28 mouse cellular contexts compared by ENCODE assay signal in genomic region chr19:28771836-28772235, GRCm38 (mm10).
DNase-seq lines count a peak whose midpoint lies in the region; ATAC-seq and TF ChIP-seq lines count a peak whose summit lies in the region.
"Had no signal": no experiment of that assay in that cellular context is flagged by ENCODE, and none has a peak within 500 bp of the region (broad histone marks: within the 10 kb centered on the region; RNA-seq: fewer than 3 reads in every experiment).

No protein-coding gene starts in this region.

- no peaks in the 10 kb centered on the region for H3K27me3 ChIP-seq in hindbrain, embryonic 11.5 days (ENCODE audit: control insufficient read depth, insufficient read depth, low read length)
- H3K27me3 ChIP-seq in hindbrain, embryonic 16.5 days (replicated peaks; ENCODE audit: control insufficient read depth, insufficient read depth, low read length) = no peaks in the 10 kb centered on the region
- no peaks in the 10 kb centered on the region for H3K27me3 ChIP-seq in CH12.LX (replicated peaks)
- H3K27me3 ChIP-seq: embryonic facial prominence, embryonic 12.5 days; embryonic facial prominence, embryonic 15.5 days; hindbrain, embryonic 13.5 days had no signal

- 34% methylated on average over 7 of the region's 7 CpGs for WGBS in hindbrain, embryonic 11.5 days
- 33% methylated on average over 7 of the region's 7 CpGs for whole genome bisulfite sequencing in hindbrain, embryonic 16.5 days

- no peak overlapping the region for H3K4me3 ChIP-seq in hindbrain, embryonic 11.5 days (ENCODE audit: low read depth, low read length)
- no peak overlapping the region for H3K4me3 ChIP-seq in hindbrain, embryonic 16.5 days (ENCODE audit: low read length)
- no peak overlapping the region for H3K4me3 ChIP-seq in CH12.LX (replicated peaks in 1 of 3; ENCODE audit: low read depth in 2 of 3, low read length in 2 of 3, poor library complexity in 1 of 3)
- H3K4me3 ChIP-seq: embryonic facial prominence, embryonic 12.5 days; embryonic facial prominence, embryonic 15.5 days; gastrocnemius, adult 2 months; hindbrain, embryonic 13.5 days had no signal

- H3K9me3 ChIP-seq in hindbrain, embryonic 11.5 days (ENCODE audit: control insufficient read depth, low read length) = no peaks in the 10 kb centered on the region
- H3K9me3 ChIP-seq in hindbrain, embryonic 16.5 days (ENCODE audit: control insufficient read depth, low read length) = no peaks in the 10 kb centered on the region
- H3K9me3 ChIP-seq in CH12.LX (replicated peaks; ENCODE audit: low read length) = no peaks in the 10 kb centered on the region
- H3K9me3 ChIP-seq: embryonic facial prominence, embryonic 12.5 days; embryonic facial prominence, embryonic 15.5 days; G1E; hindbrain, embryonic 13.5 days had no signal

- H3K79me2 ChIP-seq in CH12.LX (replicated peaks; ENCODE audit: control insufficient read depth, extremely low read depth, insufficient read depth, poor library complexity, severe bottlenecking) = no peaks in the 10 kb centered on the region

- dilution Hi-C loops in CH12.LX (cut with MboI; ENCODE audit: extremely low pct_ligation_motif_present, extremely low pct_unique_long_range_greater_than_20kb, low sequenced_read_pairs) = no loop called here

- TF ChIP-seq RAD21 in CH12.LX (IDR thresholded peaks at IDR 0.05; ENCODE audit: low read depth, low read length) = no peak

- no peak overlapping the region for H3K4me2 ChIP-seq in hindbrain, embryonic 11.5 days (replicated peaks; ENCODE audit: low read depth, low read length)
- no peak overlapping the region for H3K4me2 ChIP-seq in hindbrain, embryonic 16.5 days (ENCODE audit: low read length)
- H3K4me2 ChIP-seq in CH12.LX (ENCODE audit: insufficient read depth, low read depth, poor library complexity, severe bottlenecking) = peak overlapping the region; percentile 8; the same call in 1 of the 2 replicates
- H3K4me2 ChIP-seq: embryonic facial prominence, embryonic 12.5 days; embryonic facial prominence, embryonic 15.5 days; heart, embryonic 11.5 days; hindbrain, embryonic 13.5 days had no signal

- no peak for TF ChIP-seq EP300 in CH12.LX (IDR thresholded peaks at IDR 0.05; ENCODE audit: low read length)

- no peak overlapping the region for H3K9ac ChIP-seq in hindbrain, embryonic 11.5 days (ENCODE audit: low read depth, low read length)
- no peak overlapping the region for H3K9ac ChIP-seq in hindbrain, embryonic 16.5 days (ENCODE audit: low read depth, low read length)
- no peak overlapping the region for H3K9ac ChIP-seq in CH12.LX (ENCODE audit: insufficient read depth, low read depth)
- H3K9ac ChIP-seq: embryonic facial prominence, embryonic 12.5 days; embryonic facial prominence, embryonic 15.5 days; forebrain, postnatal 0 days; hindbrain, embryonic 13.5 days had no signal

- no peaks in the 10 kb centered on the region for H3K36me3 ChIP-seq in hindbrain, embryonic 11.5 days (ENCODE audit: control insufficient read depth, insufficient read depth, low read length)
- no peaks in the 10 kb centered on the region for H3K36me3 ChIP-seq in hindbrain, embryonic 16.5 days (ENCODE audit: control insufficient read depth, insufficient read depth, low read length)
- no peaks in the 10 kb centered on the region for H3K36me3 ChIP-seq in CH12.LX (replicated peaks in 1 of 2; ENCODE audit: control insufficient read depth in 1 of 2, insufficient read depth in 1 of 2, low read length in 1 of 2)
- H3K36me3 ChIP-seq: embryonic facial prominence, embryonic 12.5 days; embryonic facial prominence, embryonic 15.5 days; G1E; hindbrain, embryonic 13.5 days had no signal

- no peak overlapping the region for H3K27ac ChIP-seq in hindbrain, embryonic 11.5 days (ENCODE audit: low read depth, low read length)
- H3K27ac ChIP-seq in hindbrain, embryonic 16.5 days (ENCODE audit: low read depth, low read length) = no peak overlapping the region
- no peak overlapping the region for H3K27ac ChIP-seq in CH12.LX (ENCODE audit: insufficient read depth, low read depth)
- H3K27ac ChIP-seq: embryonic facial prominence, embryonic 12.5 days; embryonic facial prominence, embryonic 15.5 days; gastrocnemius, adult 2 months; hindbrain, embryonic 13.5 days; hindbrain, postnatal 0 days had no signal

- intact Hi-C loops in left cerebral cortex, postnatal 10 days (cut with DNase I) = loop anchor here (10.0 kb wide), 2 partner anchors 483 to 733 kb away; partner anchors contain the start of gene Jak2

- no peak for TF ChIP-seq POLR2A in CH12.LX (IDR thresholded peaks at IDR 0.05; ENCODE audit: low read depth, low read length)
- TF ChIP-seq POLR2A in brain, embryonic 14.5 days (IDR thresholded peaks at IDR 0.05; ENCODE audit: borderline replicate concordance, extremely low read depth, insufficient read depth, insufficient read length, poor library complexity, severe bottlenecking) = no peak

- peak; percentile 10 for DNase-seq in hindbrain, embryonic 11.5 days (ENCODE audit: low spot score)
- DNase-seq in CH12.LX (ENCODE audit: extremely low read depth) (no peak), ES-CJ7 (ENCODE audit: low read depth, low spot score) (peak; percentile 51)
- DNase-seq in brain, embryonic 14.5 days (ENCODE audit: low read depth) = peak; percentile 22
- DNase-seq in left cerebral cortex, postnatal 10 days (ENCODE audit: extremely low spot score in 1 of 2, low spot score in 2 of 2) = no peak
- no peak for DNase-seq in B cell, adult 2 months
- DNase-seq: adrenal gland, adult 8-10 months; adrenal gland, postnatal 25 days; cerebellum, adult 18-20 months; cerebellum, adult 9-10 months; cerebellum, postnatal 14 days; forebrain, postnatal 0 days; gastrocnemius, adult 2 months; gastrocnemius, postnatal 14 days; heart, adult 11 months; kidney, adult 18-20 months had no signal

- in situ Hi-C loops in CH12.LX (cut with MboI; ENCODE audit: low pct_ligation_motif_present, low pct_unique_long_range_greater_than_20kb, low sequenced_read_pairs) = no loop called here

- ATAC-seq in hindbrain, embryonic 11.5 days (ENCODE audit: low FRiP score) = no peak
- ATAC-seq in hindbrain, embryonic 16.5 days = no peak
- ATAC-seq: activated CD4-positive, CD25-positive, alpha-beta regulatory T cell, adult 4 months; forebrain, embryonic 14.5 days; hindbrain, postnatal 0 days; inflammation-experienced regulatory T-cells, adult 6 months; intestine, embryonic 16.5 days; Patski had no signal

- H3K4me1 ChIP-seq in hindbrain, embryonic 11.5 days (replicated peaks; ENCODE audit: control insufficient read depth, insufficient read depth, low read length) = no peaks in the 10 kb centered on the region
- no peaks in the 10 kb centered on the region for H3K4me1 ChIP-seq in hindbrain, embryonic 16.5 days (ENCODE audit: control insufficient read depth, insufficient read depth, low read depth, low read length)
- H3K4me1 ChIP-seq in CH12.LX (ENCODE audit: control insufficient read depth in 1 of 2, insufficient read depth in 2 of 2) = peaks cover 0 to 17% of the 10 kb centered on the region in 2 experiments; a peak in 2 of 4 replicates
- H3K4me1 ChIP-seq: embryonic facial prominence, embryonic 12.5 days; embryonic facial prominence, embryonic 15.5 days; hindbrain, embryonic 13.5 days had no signal

- no peak for TF ChIP-seq CTCF in CH12.LX (conservative IDR thresholded peaks at IDR 0.05 in 1 of 2, IDR thresholded peaks at IDR 0.05 in 1 of 2; ENCODE audit: low read depth in 2 of 2, low read length in 2 of 2)
- TF ChIP-seq CTCF in brain, embryonic 14.5 days (IDR thresholded peaks at IDR 0.05; ENCODE audit: borderline replicate concordance, extremely low read depth, insufficient read depth, insufficient read length) = no peak

TF ChIP-seq in CH12.LX, 34 proteins besides CTCF, POLR2A, EP300 and RAD21:
- TF ChIP-seq TBP (conservative IDR thresholded peaks at IDR 0.05; ENCODE audit: low read depth, low read length) (no peak), KAT2A (IDR thresholded peaks at IDR 0.05; ENCODE audit: insufficient replicate concordance, low read length) (no peak), ZMIZ1 (IDR thresholded peaks at IDR 0.05; ENCODE audit: low read depth, low read length) (no peak), ZKSCAN1 (IDR thresholded peaks at IDR 0.05; ENCODE audit: borderline replicate concordance, low read depth, low read length) (no peak), SIN3A (IDR thresholded peaks at IDR 0.05; ENCODE audit: low read length) (no peak), ZNF384 (IDR thresholded peaks at IDR 0.05; ENCODE audit: low read depth, low read length) (no peak), ELF1 (IDR thresholded peaks at IDR 0.05; ENCODE audit: low read depth, low read length) (no peak), SMC3 (IDR thresholded peaks at IDR 0.05; ENCODE audit: low read depth, low read length) (no peak), USF2 (conservative IDR thresholded peaks at IDR 0.05; ENCODE audit: low read depth, low read length) (no peak), TCF12 (IDR thresholded peaks at IDR 0.05; ENCODE audit: low read depth, low read length) (no peak), ETS1 (conservative IDR thresholded peaks at IDR 0.05; ENCODE audit: low read depth, low read length) (no peak), IRF4 (IDR thresholded peaks at IDR 0.05; ENCODE audit: low read depth, low read length) (no peak), USF1 (IDR thresholded peaks at IDR 0.05; ENCODE audit: low read depth, low read length) (no peak)

Comparison
In these comparisons a context has a peak if more than half of its experiments do, and no peak if none do; other contexts are left out.
1. DNase-seq: peak in hindbrain, embryonic 11.5 days (single experiment), ES-CJ7 (single experiment) and brain, embryonic 14.5 days (single experiment); none in CH12.LX (single experiment), left cerebral cortex, postnatal 10 days (0 of 2) and B cell, adult 2 months (0 of 2).